Mouse (Mus musculus) monocyte, adult 59 days (primary cell): Measurements from ENCODE around the gene Fcor. TPM values are rescaled to one million over a fixed set of nuclear protein-coding genes. Genes with fewer than 3 reads are reported as not detected.

Source experiments
- total RNA-seq, 2 experiments: library from RNA; stranded (reverse); gene quantifications; one replicate each; pipeline ENCODE4 v1.2.4; 2023

Gene Fcor
- total RNA-seq, result 1 to 10 TPM; 3.6 to 6.1 TPM

GRCm38 (mm10) chr8:3671980-3672491, at the start of gene Fcor:
TSS of gene Fcor (minus strand) at chr8:3672362.

GRCm38 (mm10) chr8:3720551-3720950, 48.4 kb upstream of the Fcor start, which contains the start of gene Clec4g:
TSS of gene Clec4g (minus strand) at chr8:3720651.

GRCm38 (mm10) chr8:3694121-3694520, 22.0 kb upstream of the Fcor start, which contains the start of gene Fcer2a:
TSS of gene Fcer2a (minus strand) at chr8:3694175.

GRCm38 (mm10) chr8:3676131-3676992, 4.2 kb upstream of the Fcor start, which contains the start of gene Trappc5:
TSS of gene Trappc5 (plus strand) at chr8:3676299.

GRCm38 (mm10) chr8:3665507-3665906, 6.7 kb downstream of the Fcor start, which contains the start of gene Mcemp1:
TSS of gene Mcemp1 (plus strand) at chr8:3665754.

GRCm38 (mm10) chr8:3655526-3655925, 16.6 kb downstream of the Fcor start, which contains the start of gene Retn:
TSS of gene Retn (plus strand) at chr8:3655770.

GRCm38 (mm10) chr8:3630647-3631477, 41.3 kb downstream of the Fcor start, which contains the start of gene Stxbp2:
TSS of gene Stxbp2 (plus strand) at chr8:3630955.

GRCm38 (mm10) chr8:3625445-3625844, 46.7 kb downstream of the Fcor start, which contains the start of gene Pcp2:
TSS of gene Pcp2 (minus strand) at chr8:3625545.

GRCm38 (mm10) chr8:3621199-3621970, 50.8 kb downstream of the Fcor start, which contains the start of the genes Xab2 and Pet100:
TSS of gene Xab2 (minus strand) at chr8:3621316.
TSS of gene Pet100 (plus strand) at chr8:3621548.

Other genes with a start within 250 kb of the Fcor start
- 1 to 10 TPM in 1 of 2 experiments, under 1 TPM in 1; 0.81 to 1.1 TPM for gene Pex11g, start 204.7 kb downstream of the Fcor start, total RNA-seq
- gene Tex45, start 201.5 kb downstream of the Fcor start, total RNA-seq, result under 1 TPM; 0.63 to 0.70 TPM
- gene Zfp358, start 179.2 kb downstream of the Fcor start, total RNA-seq, result 1 to 10 TPM; 8.4 to 8.7 TPM
- 10 to 100 TPM; 65.5 to 69.3 TPM for gene Mcoln1, start 171.9 kb downstream of the Fcor start, total RNA-seq
- 10 to 100 TPM; 42.9 to 43.1 TPM for gene Pnpla6, start 157.0 kb downstream of the Fcor start, total RNA-seq
- not detected for gene C330021F23Rik, start 104.4 kb downstream of the Fcor start, total RNA-seq
- gene Camsap3, start 85.1 kb downstream of the Fcor start, total RNA-seq, result not detected
- 10 to 100 TPM; 61.5 to 63.3 TPM for gene Xab2, start 51.0 kb downstream of the Fcor start, total RNA-seq
- gene Pet100, start 50.8 kb downstream of the Fcor start, total RNA-seq, result 10 to 100 TPM; 79.3 to 83.8 TPM
- gene Pcp2, start 46.8 kb downstream of the Fcor start, total RNA-seq, result not detected
- gene Stxbp2, start 41.4 kb downstream of the Fcor start, total RNA-seq, result 100 to 1,000 TPM; 245 to 265 TPM
- not detected for gene Retn, start 16.6 kb downstream of the Fcor start, total RNA-seq
- gene Mcemp1, start 6.6 kb downstream of the Fcor start, total RNA-seq, result 10 to 100 TPM; 86.1 to 99.6 TPM
- gene Trappc5, start 3.9 kb upstream of the Fcor start, total RNA-seq, result 10 to 100 TPM; 17.4 to 18.4 TPM
- 1 to 10 TPM in 1 of 2 experiments, under 1 TPM in 1; 0.61 to 1.9 TPM for gene Fcer2a, start 21.8 kb upstream of the Fcor start, total RNA-seq
- gene Clec4g, start 48.3 kb upstream of the Fcor start, total RNA-seq, result 1 to 10 TPM in 1 of 2 experiments, under 1 TPM in 1; 0.79 to 1.0 TPM
- 100 to 1,000 TPM in 1 of 2 experiments, 10 to 100 TPM in 1; 87.7 to 109 TPM for gene Cd209a, start 76.6 kb upstream of the Fcor start, total RNA-seq
- gene Cd209e, start 181.9 kb upstream of the Fcor start, total RNA-seq, result 1 to 10 TPM in 1 of 2 experiments, under 1 TPM in 1; 0.71 to 1.9 TPM
- gene Cd209d, start 206.2 kb upstream of the Fcor start, total RNA-seq, result 10 to 100 TPM in 1 of 2 experiments, 1 to 10 TPM in 1; 8.1 to 12.5 TPM